Mouse (Mus musculus): ENCODE measurements at regions not wholly inside any gene's neighbourhood (a gene's known extent, or its start where the extent isn't known, plus 50 kb on each side); places are given as distances from the start of the nearest gene placed in this dataset.
"Not testable (repeated sequence)": the region's sequence is repeated elsewhere in the genome, so short reads cannot be mapped to it uniquely, and the experiment has no call there.

- DNase-seq (ENCODE audit: low read depth, low spot score), result peak; percentile 66
These were observed 74.2 kb upstream of the Magee2 start for GRCm38 (mm10) chrX:104931153-104931706.

GRCm38 (mm10) chrX:104951587-104951986 is 94.5 kb upstream of the Magee2 start:
- peak; percentile 20 for DNase-seq (ENCODE audit: low read depth, low spot score)

- not testable (repeated sequence) for DNase-seq (ENCODE audit: low read depth, low spot score)
These were observed 95.7 kb upstream of the Magee2 start for GRCm38 (mm10) chrX:104952809-104953208.

- DNase-seq (ENCODE audit: low read depth, low spot score), result not testable (repeated sequence)
These were observed 96.3 kb upstream of the Magee2 start for GRCm38 (mm10) chrX:104953391-104953790.

GRCm38 (mm10) chrX:104978432-104978831 is 101.1 kb upstream of the Pbdc1 start:
- no peak for DNase-seq (ENCODE audit: low read depth, low spot score)

GRCm38 (mm10) chrX:105003260-105003659 is 76.3 kb upstream of the Pbdc1 start:
- peak; percentile 40 for DNase-seq (ENCODE audit: low read depth, low spot score)

GRCm38 (mm10) chrX:105006445-105006844 is 73.1 kb upstream of the Pbdc1 start:
- DNase-seq (ENCODE audit: low read depth, low spot score), result peak; percentile 45
